ENCODE assay signal across 31 mouse cellular contexts in genomic region chr3:105298273-105298672, GRCm38 (mm10).
A peak's percentile ranks its signal among the peaks of the same experiment; 100 is the strongest.
DNase-seq lines count a peak whose midpoint lies in the region; ATAC-seq and TF ChIP-seq lines count a peak whose summit lies in the region.
"Had no signal": no experiment of that assay in that cellular context is flagged by ENCODE, and none has a peak within 500 bp of the region (broad histone marks: within the 10 kb centered on the region; RNA-seq: fewer than 3 reads in every experiment).

No protein-coding gene starts in this region.

- no peak for TF ChIP-seq POLR2A in brain, embryonic 14.5 days (IDR thresholded peaks at IDR 0.05; ENCODE audit: borderline replicate concordance, extremely low read depth, insufficient read depth, insufficient read length, poor library complexity, severe bottlenecking)

- no peak for TF ChIP-seq EP300 in heart, postnatal 0 days (IDR thresholded peaks at IDR 0.05; ENCODE audit: low read depth)

- no peak overlapping the region for H3K4me2 ChIP-seq in hindbrain, postnatal 0 days (ENCODE audit: low read depth, low read length)
- no peak overlapping the region for H3K4me2 ChIP-seq in hindbrain, embryonic 12.5 days (replicated peaks)
- no peak overlapping the region for H3K4me2 ChIP-seq in heart, postnatal 0 days (ENCODE audit: low read depth, low read length)
- H3K4me2 ChIP-seq: hindbrain, embryonic 13.5 days; lung, embryonic 14.5 days; midbrain, embryonic 15.5 days; neural tube, embryonic 15.5 days had no signal

- peak; percentile 53 to 55 for DNase-seq in cerebellum, postnatal 10 days
- DNase-seq in cerebellum, postnatal 25 days, result no peak
- peak; percentile 14 for DNase-seq in hindbrain, postnatal 0 days (ENCODE audit: low spot score)
- DNase-seq in brain, embryonic 14.5 days (ENCODE audit: low read depth), result peak; percentile 14
- DNase-seq in heart, postnatal 0 days (ENCODE audit: low spot score), result peak; percentile 32
- no peak for DNase-seq in urinary bladder, postnatal 14 days (ENCODE audit: low spot score)
- DNase-seq: adrenal gland, adult 2 months; cerebellum, adult 11 months; cerebellum, adult 9-11 months; gastrocnemius, postnatal 25 days; kidney, adult 9 months; kidney, postnatal 10 days; layer of hippocampus, postnatal 36 days; liver; lung, embryonic 14.5 days; lung, postnatal 14 days; thymus, adult 18-20 months; thymus, postnatal 25 days had no signal

- H3K9ac ChIP-seq in hindbrain, postnatal 0 days (replicated peaks; ENCODE audit: low read length), result no peak overlapping the region
- no peak overlapping the region for H3K9ac ChIP-seq in hindbrain, embryonic 12.5 days
- H3K9ac ChIP-seq in heart, postnatal 0 days (replicated peaks; ENCODE audit: low read depth, low read length), result no peak overlapping the region
- H3K9ac ChIP-seq: hindbrain, embryonic 13.5 days; liver, embryonic 14.5 days; lung, embryonic 14.5 days; midbrain, embryonic 15.5 days; neural tube, embryonic 15.5 days had no signal

- no peak for TF ChIP-seq CTCF in hindbrain, postnatal 0 days (IDR thresholded peaks at IDR 0.05; ENCODE audit: low read depth)
- TF ChIP-seq CTCF in brain, embryonic 14.5 days (IDR thresholded peaks at IDR 0.05; ENCODE audit: borderline replicate concordance, extremely low read depth, insufficient read depth, insufficient read length), result no peak
- TF ChIP-seq CTCF in heart, postnatal 0 days (IDR thresholded peaks at IDR 0.05; ENCODE audit: low read depth), result no peak

- no peaks in the 10 kb centered on the region for H3K36me3 ChIP-seq in hindbrain, postnatal 0 days (ENCODE audit: insufficient read depth, low read length)
- no peaks in the 10 kb centered on the region for H3K36me3 ChIP-seq in hindbrain, embryonic 12.5 days
- H3K36me3 ChIP-seq in heart, postnatal 0 days (replicated peaks; ENCODE audit: control insufficient read depth, insufficient read depth, low read length), result no peaks in the 10 kb centered on the region
- H3K36me3 ChIP-seq: hindbrain, embryonic 13.5 days; midbrain, embryonic 10.5 days; midbrain, embryonic 15.5 days; neural tube, embryonic 15.5 days had no signal

- H3K4me1 ChIP-seq in hindbrain, postnatal 0 days (ENCODE audit: insufficient read depth, low read length), result no peaks in the 10 kb centered on the region; the same call in 1 of the 2 replicates
- H3K4me1 ChIP-seq in hindbrain, embryonic 12.5 days, result peaks cover 7% of the 10 kb centered on the region; the same call in 1 of the 2 replicates
- H3K4me1 ChIP-seq in heart, postnatal 0 days (ENCODE audit: control insufficient read depth, insufficient read depth), result peaks cover 9% of the 10 kb centered on the region; the same call in 1 of the 2 replicates
- H3K4me1 ChIP-seq: midbrain, embryonic 10.5 days; midbrain, embryonic 15.5 days had no signal

- no peaks in the 10 kb centered on the region for H3K9me3 ChIP-seq in hindbrain, postnatal 0 days (ENCODE audit: low read length)
- no peaks in the 10 kb centered on the region for H3K9me3 ChIP-seq in hindbrain, embryonic 12.5 days (replicated peaks)
- H3K9me3 ChIP-seq in heart, postnatal 0 days (replicated peaks; ENCODE audit: control insufficient read depth, low read length), result no peaks in the 10 kb centered on the region
- H3K9me3 ChIP-seq: hindbrain, embryonic 13.5 days; midbrain, embryonic 10.5 days; midbrain, embryonic 15.5 days; neural tube, embryonic 15.5 days had no signal

- no peaks in the 10 kb centered on the region for H3K27me3 ChIP-seq in hindbrain, postnatal 0 days (ENCODE audit: insufficient read depth, low read length)
- H3K27me3 ChIP-seq in hindbrain, embryonic 12.5 days, result no peaks in the 10 kb centered on the region
- no peaks in the 10 kb centered on the region for H3K27me3 ChIP-seq in heart, postnatal 0 days (ENCODE audit: control insufficient read depth, insufficient read depth, low read length)
- H3K27me3 ChIP-seq: hindbrain, embryonic 13.5 days; midbrain, embryonic 15.5 days had no signal

- 58% methylated on average over 3 of the region's 3 CpGs for WGBS in hindbrain, postnatal 0 days
- 89% methylated on average over 3 of the region's 3 CpGs for WGBS in hindbrain, embryonic 12.5 days
- WGBS in heart, postnatal 0 days, result 53% methylated on average over 3 of the region's 3 CpGs

- no peak overlapping the region for H3K4me3 ChIP-seq in hindbrain, postnatal 0 days (ENCODE audit: low read length)
- H3K4me3 ChIP-seq in hindbrain, embryonic 12.5 days, result no peak overlapping the region
- H3K4me3 ChIP-seq in heart, postnatal 0 days (ENCODE audit: low read depth, low read length), result no peak overlapping the region
- H3K4me3 ChIP-seq: heart, adult 2 months; hindbrain, embryonic 13.5 days; layer of hippocampus, adult 2 months; midbrain, embryonic 10.5 days; midbrain, embryonic 15.5 days; neural tube, embryonic 15.5 days had no signal

- no peak for ATAC-seq in hindbrain, postnatal 0 days
- no peak for ATAC-seq in hindbrain, embryonic 12.5 days (ENCODE audit: low FRiP score)
- no peak for ATAC-seq in heart, postnatal 0 days (ENCODE audit: insufficient read depth, low read depth)
- ATAC-seq in megakaryocyte, adult 5-6 weeks (ENCODE audit: poor library complexity, severe bottlenecking), result no peak
- ATAC-seq: activated CD4-positive, CD25-positive, alpha-beta regulatory T cell, adult 4 months; forebrain, embryonic 14.5 days; intestine, postnatal 0 days; midbrain, embryonic 15.5 days had no signal

- no peak overlapping the region for H3K27ac ChIP-seq in hindbrain, postnatal 0 days
- no peak overlapping the region for H3K27ac ChIP-seq in hindbrain, embryonic 12.5 days
- H3K27ac ChIP-seq in heart, postnatal 0 days (ENCODE audit: low read depth), result no peak overlapping the region
- H3K27ac ChIP-seq: heart, adult 2 months; hindbrain, embryonic 13.5 days; layer of hippocampus, adult 2 months; liver, embryonic 14.5 days; midbrain, embryonic 10.5 days; midbrain, embryonic 15.5 days; neural tube, embryonic 15.5 days; stomach, postnatal 0 days had no signal

Comparison
In these comparisons a context has a peak if more than half of its experiments do, and no peak if none do; other contexts are left out.
1. DNase-seq: peak in cerebellum, postnatal 10 days (2 of 2), hindbrain, postnatal 0 days (single experiment), brain, embryonic 14.5 days (single experiment) and heart, postnatal 0 days (single experiment); none in cerebellum, postnatal 25 days (0 of 2) and urinary bladder, postnatal 14 days (single experiment).